Mouse (Mus musculus) midbrain, embryonic 11.5 days (tissue): ENCODE data around the gene Selenov. TPM values are rescaled to one million over a fixed set of nuclear protein-coding genes. Genes with fewer than 3 reads are reported as not detected.

Experiments used
- ATAC-seq: fragments of 200-750 bp; cut with Nextera tagmentation; 2 replicates; pipeline ENCODE4 v1.8.0; 2017; ENCODE audit warnings: moderate TSS enrichment, moderate library complexity; ENCODE audit not compliant: low FRiP score
- DNase-seq: peaks from one replicate; pipeline ENCODE4 v3.0.0; 2015; ENCODE audit warnings: low spot score; ENCODE audit errors: missing footprints
- H3K27ac ChIP-seq: fragments of 300-500 bp; sonication (generic); 2 replicates; pipeline ENCODE4 v1.5.1; 2014; ENCODE audit warnings: low read depth, low read length
- H3K27me3 ChIP-seq: fragments of 300-500 bp; sonication (generic); 2 replicates; pipeline ENCODE4 v1.6.1; 2014; ENCODE audit warnings: mild to moderate bottlenecking, low read length, moderate library complexity, mixed read lengths; ENCODE audit not compliant: control insufficient read depth, insufficient read depth
- H3K36me3 ChIP-seq: fragments of 300-500 bp; sonication (generic); 2 replicates; pipeline ENCODE4 v1.6.1; 2014; ENCODE audit warnings: mild to moderate bottlenecking, low read length, moderate library complexity, mixed read lengths; ENCODE audit not compliant: control insufficient read depth, insufficient read depth
- H3K4me1 ChIP-seq: fragments of 300-500 bp; sonication (generic); 2 replicates; pipeline ENCODE4 v1.6.1; 2014; ENCODE audit warnings: low read length; ENCODE audit not compliant: control insufficient read depth, insufficient read depth
- H3K4me2 ChIP-seq: fragments of 300-500 bp; sonication (generic); 2 replicates; pipeline ENCODE4 v1.6.1; 2014; ENCODE audit warnings: mild to moderate bottlenecking, moderate library complexity
- H3K4me3 ChIP-seq: fragments of 300-500 bp; sonication (generic); 2 replicates; pipeline ENCODE4 v1.5.1; 2014; ENCODE audit warnings: low read depth, low read length
- H3K9ac ChIP-seq: fragments of 300-500 bp; sonication (generic); 2 replicates; pipeline ENCODE4 v1.6.1; 2014; ENCODE audit warnings: low read length
- H3K9me3 ChIP-seq: fragments of 300-500 bp; sonication (generic); 2 replicates; pipeline ENCODE4 v1.6.1; 2016; ENCODE audit warnings: low read length; ENCODE audit not compliant: control insufficient read depth
- WGBS: fragments of 180-500 bp; shearing (Covaris S2); extraction: QIAGEN DNeasy Blood & Tissue Kit; methylation state at CpG from one replicate; pipeline ENCODE4 v1.1.7; 2014; 5-methylcytosine and 5-hydroxymethylcytosine counted together
- polyA plus RNA-seq: library from polyadenylated mRNA; unstranded; fragments of >200 nt; fragmentation: Nextera tagmentation; extraction: Ambion mirVana; gene quantifications from 2 replicates; pipeline ENCODE4 v1.2.1, GENCODE M21; 2014

Selenov gene
- polyA plus RNA-seq, 1 experiment from 2014 or later = 0.48 TPM

GRCm38 (mm10) chr7:28301616-28302433 lies 10.8 kb upstream of the Selenov start, which contains the start of gene Dll3:
Gene Dll3 (minus strand): TSS chr7:28302238.
- ATAC-seq = peak; percentile 84
- peak; percentile 98 for DNase-seq
- Histone ChIP-seq H3K36me3 (peaks cover 14% of the 10 kb centered on the region), H3K9me3 (no peaks in the 10 kb centered on the region), H3K4me2 (peak within 1 kb of the TSS; percentile 61), H3K27ac (peak within 1 kb of the TSS; percentile 91), H3K4me1 (peaks cover 23% of the 10 kb centered on the region), H3K9ac (peak within 1 kb of the TSS; percentile 87), H3K4me3 (peak within 1 kb of the TSS; percentile 52), H3K27me3 (peaks cover 6% of the 10 kb centered on the region; the same call in 1 of the 2 replicates)
- 1% methylated on average over 30 of the region's 30 CpGs for WGBS

GRCm38 (mm10) chr7:28298837-28299625 lies 8.0 kb upstream of the Selenov start:
- peaks cover 30% of the 10 kb centered on the region for H3K4me1 ChIP-seq
- H3K27ac ChIP-seq = no peak overlapping the region

GRCm38 (mm10) chr7:28294481-28294880 lies 3.5 kb upstream of the Selenov start:
- ATAC-seq = peak; percentile 40
- peak; percentile 96 for DNase-seq
- Histone ChIP-seq H3K36me3 (0 out of 2 replicates have a peak, but pooled peaks cover 2% of the 10 kb centered on the region), H3K27me3 (peaks cover 39% of the 10 kb centered on the region), H3K9ac (peak overlapping the region; percentile 52), H3K27ac (no peak overlapping the region), H3K4me3 (peak overlapping the region; percentile 41), H3K9me3 (no peaks in the 10 kb centered on the region), H3K4me1 (peaks cover 22% of the 10 kb centered on the region), H3K4me2 (peak overlapping the region; percentile 69)
- WGBS = 3% methylated on average over 57 of the region's 63 CpGs

More at GRCm38 (mm10) chr7:28298837-28299625, 8.0 kb upstream of the Selenov start:
- peak; percentile 95 for DNase-seq
- Histone ChIP-seq H3K9me3 (no peaks in the 10 kb centered on the region), H3K36me3 (no peaks in the 10 kb centered on the region), H3K4me3 (peak overlapping the region; percentile 25), H3K4me2 (peak overlapping the region; percentile 61), H3K9ac (peak overlapping the region; percentile 26; the same call in 1 of the 2 replicates), H3K27me3 (peaks cover 16% of the 10 kb centered on the region)
- 11% methylated on average over 43 of the region's 43 CpGs for WGBS
- peak; percentile 25; the same call in 1 of the 2 replicates for ATAC-seq

- no peaks in the 10 kb centered on the region for H3K9me3 ChIP-seq
- ATAC-seq = peak; percentile 39
- peak overlapping the region; percentile 40 for H3K4me2 ChIP-seq
- WGBS = under 1% methylated on average over 17 of the region's 18 CpGs
- no peak overlapping the region for H3K27ac ChIP-seq
- H3K36me3 ChIP-seq = 0 out of 2 replicates have a peak, but pooled peaks cover 2% of the 10 kb centered on the region
- peak overlapping the region; percentile 44 for H3K9ac ChIP-seq
- H3K4me1 ChIP-seq = peaks cover 17% of the 10 kb centered on the region
- no peak for DNase-seq
- H3K4me3 ChIP-seq = peak overlapping the region; percentile 23
- H3K27me3 ChIP-seq = peaks cover 41% of the 10 kb centered on the region
Observed at GRCm38 (mm10) chr7:28290165-28290564, 821 bp downstream of the Selenov start.

GRCm38 (mm10) chr7:28280630-28281029 lies 10.4 kb downstream of the Selenov start:
- no peak for ATAC-seq

GRCm38 (mm10) chr7:28278279-28278652 lies 12.7 kb downstream of the Selenov start:
- Histone ChIP-seq H3K36me3 (no peaks in the 10 kb centered on the region), H3K9ac (peak overlapping the region; percentile 95), H3K4me3 (peak overlapping the region; percentile 58), H3K4me2 (peak overlapping the region; percentile 74), H3K27ac (no peak overlapping the region), H3K4me1 (peaks cover 3% of the 10 kb centered on the region; the same call in 1 of the 2 replicates), H3K27me3 (no peaks in the 10 kb centered on the region), H3K9me3 (no peaks in the 10 kb centered on the region)
- 89% methylated on average over 7 of the region's 7 CpGs for WGBS
- peak; percentile 80 for DNase-seq
- ATAC-seq = peak; percentile 4; the same call in 1 of the 2 replicates

More at GRCm38 (mm10) chr7:28280630-28281029, 10.4 kb downstream of the Selenov start:
- H3K36me3 ChIP-seq = no peaks in the 10 kb centered on the region
- H3K27ac ChIP-seq = no peak overlapping the region
- DNase-seq = no peak
- no peaks in the 10 kb centered on the region for H3K27me3 ChIP-seq
- peaks cover 3% of the 10 kb centered on the region; the same call in 1 of the 2 replicates for H3K4me1 ChIP-seq
- no peak overlapping the region for H3K4me2 ChIP-seq
- H3K9me3 ChIP-seq = no peaks in the 10 kb centered on the region
- WGBS = 79% methylated on average over 7 of the region's 7 CpGs
- H3K9ac ChIP-seq = no peak overlapping the region
- no peak overlapping the region for H3K4me3 ChIP-seq

- Histone ChIP-seq H3K4me3 (peak within 1 kb of the TSS; percentile 58), H3K9me3 (no peaks in the 10 kb centered on the region), H3K4me1 (peaks cover 3% of the 10 kb centered on the region; the same call in 1 of the 2 replicates), H3K27me3 (no peaks in the 10 kb centered on the region), H3K36me3 (no peaks in the 10 kb centered on the region), H3K9ac (peak within 1 kb of the TSS; percentile 95), H3K27ac (peak within 1 kb of the TSS; percentile 60; the same call in 1 of the 2 replicates), H3K4me2 (peak within 1 kb of the TSS; percentile 74)
- DNase-seq = peak; percentile 100
- 3% methylated on average over 68 of the region's 68 CpGs for WGBS
- peak; percentile 82 for ATAC-seq
Observed at GRCm38 (mm10) chr7:28277615-28278278, 13.2 kb downstream of the Selenov start, which contains the start of gene Eid2b. Gene Eid2b (plus strand): TSS chr7:28277739.

- H3K4me2 ChIP-seq = no peak overlapping the region
- peaks cover 3% of the 10 kb centered on the region; the same call in 1 of the 2 replicates for H3K4me1 ChIP-seq
- H3K9ac ChIP-seq = no peak overlapping the region
- H3K27me3 ChIP-seq = no peaks in the 10 kb centered on the region
- WGBS = 60% methylated on average over 8 of the region's 8 CpGs
- H3K4me3 ChIP-seq = no peak overlapping the region
- no peaks in the 10 kb centered on the region for H3K9me3 ChIP-seq
- DNase-seq = no peak
- ATAC-seq = peak; percentile 20
- H3K36me3 ChIP-seq = no peaks in the 10 kb centered on the region
- no peak overlapping the region for H3K27ac ChIP-seq
Observed at GRCm38 (mm10) chr7:28277237-28277614, 13.8 kb downstream of the Selenov start.
